Mouse (Mus musculus) left cerebral cortex, adult 9 months (tissue): ENCODE data around the gene Gm614.

Experiments
- DNase-seq, 2 experiments: peaks; one replicate each; pipeline ENCODE4 v3.0.0; 2022; ENCODE audit warnings: low spot score in 2 of 2

Gm614 gene

DNA sequence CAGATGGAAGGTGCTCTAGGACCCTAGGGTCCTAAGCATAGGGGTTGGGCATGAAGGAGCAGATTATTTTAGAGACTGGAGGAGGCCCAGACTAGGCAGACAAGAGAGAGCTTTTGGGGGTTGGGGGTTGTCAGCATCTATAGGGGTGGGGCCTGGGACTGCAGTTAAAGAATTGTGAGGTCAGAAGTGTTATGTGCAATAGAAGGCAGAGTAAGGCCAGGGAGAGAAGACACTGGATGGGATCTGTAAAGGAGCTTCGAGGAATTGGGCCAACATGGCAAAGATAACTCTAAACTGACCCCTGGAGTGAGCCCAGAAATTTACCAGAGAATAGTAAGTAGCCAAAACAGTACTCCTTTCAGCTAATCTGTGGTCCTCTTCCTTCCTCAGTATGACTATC is at the start of gene Gm614:
Gm614 (minus strand) TSS at position 101 of the 400 bp plus-strand sequence.
- DNase-seq: no peak

GRCm38 (mm10) chrX:101309299-101309698 is 45.5 kb upstream of the Gm614 start:
- peak in 1 of 2 experiments; percentile 51 for DNase-seq

DNA sequence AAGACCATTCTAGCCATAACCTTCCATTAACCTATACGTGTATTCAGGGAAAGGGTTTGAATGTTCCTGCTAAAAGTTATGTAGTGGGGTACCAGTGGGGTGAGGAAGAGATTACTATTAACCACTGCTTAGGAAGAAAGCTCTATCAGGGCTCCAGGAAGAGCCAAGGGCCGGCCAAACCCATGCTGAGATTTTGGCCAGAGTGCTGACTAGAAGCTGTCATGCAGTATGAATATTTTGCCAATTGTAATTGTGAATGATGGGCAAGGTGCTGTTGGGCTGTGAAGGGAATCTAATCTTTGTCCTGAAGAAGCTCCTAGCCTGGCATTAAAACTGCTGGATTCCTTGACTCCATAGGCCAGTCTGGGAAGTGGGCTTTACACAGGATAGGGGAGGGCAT is 40.9 kb upstream of the Gm614 start:
- no peak for DNase-seq

DNA sequence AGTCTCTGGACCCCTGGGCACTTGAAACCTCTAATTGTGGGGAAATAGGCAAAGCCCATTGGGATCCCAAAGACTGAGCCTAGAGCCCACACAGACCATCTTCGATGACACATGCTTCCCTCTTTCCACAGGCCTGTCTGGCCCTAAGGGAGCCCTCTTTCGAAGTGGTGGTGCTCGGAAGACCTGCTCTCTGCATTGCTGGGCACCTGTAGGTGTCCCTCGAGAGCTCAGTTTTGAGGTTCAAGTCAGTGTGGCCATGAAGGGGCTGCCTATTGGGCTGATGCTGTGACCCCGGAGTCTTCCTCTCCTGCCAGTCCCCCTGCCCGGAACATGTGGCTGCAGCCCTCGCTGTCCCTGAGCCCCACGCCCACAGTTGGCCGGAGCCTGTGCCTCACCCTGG is 37.9 kb upstream of the Gm614 start:
- no peak for DNase-seq

- DNase-seq: no peak
Observed at GRCm38 (mm10) chrX:101300427-101301030, 36.7 kb upstream of the Gm614 start.

DNA sequence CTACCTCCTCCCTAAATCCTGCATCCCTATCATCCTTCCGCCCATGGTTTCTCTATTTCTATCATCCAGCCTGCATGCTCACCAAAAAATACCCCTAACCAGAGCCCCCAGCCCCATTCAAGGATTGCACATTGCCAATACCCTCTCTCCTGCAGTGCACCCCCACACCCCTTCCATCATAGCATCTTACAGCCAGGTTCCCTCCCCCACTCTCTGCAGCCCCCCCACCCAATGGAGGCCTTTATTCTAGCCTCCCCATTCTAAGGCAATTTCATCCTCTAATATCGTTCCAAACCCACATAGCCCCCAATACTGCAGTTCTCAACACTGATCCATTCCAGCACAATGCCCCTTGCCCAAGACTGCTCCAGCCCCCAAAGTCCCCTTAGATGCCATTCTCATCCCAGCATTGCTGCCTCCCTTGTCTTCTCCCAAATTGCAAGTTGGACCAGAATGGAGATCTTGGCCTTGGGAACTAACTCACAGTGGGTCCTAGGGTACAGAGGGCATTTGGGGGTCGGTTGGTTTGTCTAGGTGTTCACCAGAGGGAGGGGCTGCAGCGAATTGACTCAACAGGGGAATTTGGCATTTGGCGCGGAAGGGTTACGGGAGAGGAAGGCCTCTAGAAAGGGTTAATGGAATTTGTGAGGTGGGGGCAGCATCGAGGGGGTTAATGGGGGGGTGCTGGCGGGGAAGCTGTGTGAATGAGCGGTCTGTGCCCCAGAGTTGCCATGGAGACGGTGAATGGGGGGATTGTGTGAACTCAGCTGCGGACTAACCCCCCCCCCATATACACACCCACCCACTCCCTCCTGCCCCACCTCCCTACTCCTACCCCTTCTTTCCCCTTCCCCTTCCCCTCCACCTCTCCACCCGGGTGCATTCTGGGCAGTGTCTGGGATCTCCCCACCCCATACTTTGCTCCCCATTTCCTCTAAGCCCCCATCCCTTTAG is 36.0 kb upstream of the Gm614 start:
- no peak for DNase-seq

DNA sequence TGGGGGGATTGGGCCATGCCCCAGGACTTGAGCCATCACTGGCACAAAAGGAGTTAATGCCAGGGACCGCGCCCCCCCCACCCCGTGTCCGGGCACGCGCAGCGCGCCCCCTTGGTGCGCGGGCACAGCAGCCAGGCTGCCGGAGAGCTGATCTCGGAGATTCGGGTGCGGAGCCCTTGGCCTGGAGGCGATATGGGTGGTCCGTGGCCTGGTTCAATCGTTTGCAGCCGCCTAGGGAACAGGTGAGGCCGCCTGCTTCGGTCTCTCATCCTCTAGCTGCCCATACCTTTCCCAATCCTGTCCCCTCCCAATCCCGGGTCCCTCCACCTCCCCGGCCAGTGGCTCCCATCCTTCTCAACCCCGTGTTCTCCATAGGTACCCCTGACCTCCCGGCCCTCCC is 35.3 kb upstream of the Gm614 start, which contains the start of gene Nlgn3:
Nlgn3 (plus strand) TSS at position 114 of the 400 bp plus-strand sequence.
- no peak for DNase-seq

- DNase-seq: no peak
Observed at GRCm38 (mm10) chrX:101290111-101290510, 26.3 kb upstream of the Gm614 start.

- no peak for DNase-seq
Observed at GRCm38 (mm10) chrX:101289037-101289436, 25.2 kb upstream of the Gm614 start.

GRCm38 (mm10) chrX:101288432-101288831 is 24.6 kb upstream of the Gm614 start:
- no peak for DNase-seq

- DNase-seq: no peak
Observed at GRCm38 (mm10) chrX:101287543-101287942, 23.8 kb upstream of the Gm614 start.

GRCm38 (mm10) chrX:101285953-101286670 is 22.3 kb upstream of the Gm614 start:
- no peak for DNase-seq

GRCm38 (mm10) chrX:101285534-101285933 is 21.7 kb upstream of the Gm614 start:
- peak in 1 of 2 experiments; percentile 67 for DNase-seq

DNA sequence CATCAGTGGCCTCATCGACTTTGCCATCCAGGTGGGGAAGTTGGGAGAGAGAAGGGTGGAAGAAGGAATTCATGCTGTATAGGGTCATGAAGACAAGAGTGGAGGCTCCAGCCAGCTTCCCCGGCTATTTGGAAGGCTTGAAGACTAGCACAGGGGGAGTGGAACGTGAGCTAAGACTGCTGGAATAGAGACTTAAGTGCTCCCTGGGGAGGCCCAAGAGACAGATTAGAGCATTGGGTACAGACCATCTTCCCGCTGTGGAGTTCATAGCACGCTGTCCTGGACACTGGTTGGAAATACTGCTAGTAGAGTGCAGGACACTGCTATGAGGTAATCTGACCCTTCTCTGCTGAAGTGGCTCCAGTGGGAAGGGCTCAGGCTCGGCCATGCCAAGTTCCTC is 19.0 kb upstream of the Gm614 start:
- no peak for DNase-seq

- peak; percentile 45 to 76 for DNase-seq
Observed at GRCm38 (mm10) chrX:101273875-101274738, 10.3 kb upstream of the Gm614 start, which contains the start of gene Med12. Gene Med12 (plus strand): TSS chrX:101274030.

- DNase-seq: no peak
Observed at GRCm38 (mm10) chrX:101273410-101273809, 9.6 kb upstream of the Gm614 start.

- DNase-seq: no peak
Observed at GRCm38 (mm10) chrX:101268755-101269124, 4.9 kb upstream of the Gm614 start, which contains the start of gene Gm20489. Gene Gm20489 (minus strand): TSS chrX:101269023.

GRCm38 (mm10) chrX:101268025-101268754 is 4.4 kb upstream of the Gm614 start, which contains the start of gene Il2rg:
Gene Il2rg (minus strand): TSS chrX:101268255.
- no peak for DNase-seq

DNA sequence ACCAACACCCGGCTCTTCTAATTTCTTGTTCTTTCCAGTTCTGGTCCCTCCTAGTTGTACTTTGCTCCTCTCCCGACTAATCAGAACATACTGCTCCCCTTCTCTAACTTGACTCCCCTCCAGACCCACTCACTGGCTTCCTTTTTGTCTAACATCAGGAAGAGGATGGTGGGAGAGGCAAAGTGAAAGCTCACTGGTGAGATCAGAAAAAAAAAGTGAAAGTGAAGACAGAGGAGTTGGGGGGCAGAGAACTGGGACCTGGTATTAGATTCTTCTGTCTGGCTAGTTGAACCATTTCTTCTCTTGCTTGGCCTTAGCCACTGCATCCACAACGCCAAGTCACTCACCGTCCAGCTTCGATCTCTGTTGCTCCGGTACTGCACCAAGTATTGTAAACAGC is 2.8 kb upstream of the Gm614 start:
- DNase-seq: no peak
